Comparison of ENCODE assay signal across 8 mouse cellular contexts in genomic region chr11:19020371-19020824, GRCm38 (mm10). TPM values are rescaled to one million over a fixed set of nuclear protein-coding genes. Genes with fewer than 3 reads are reported as not detected.
DNase-seq lines count a peak whose midpoint lies in the region; ATAC-seq and TF ChIP-seq lines count a peak whose summit lies in the region.

No protein-coding gene starts in this region.

- H3K27me3 ChIP-seq in E14TG2a.4 (ENCODE audit: insufficient read depth, low read length): peaks cover 75% of the 10 kb centered on the region
- H3K27me3 ChIP-seq in forebrain, embryonic 14.5 days (replicated peaks; ENCODE audit: control insufficient read depth, insufficient read depth, low read length): peaks cover 31% of the 10 kb centered on the region
- H3K27me3 ChIP-seq in liver, postnatal 0 days (ENCODE audit: insufficient read depth, low read length): peaks cover 10% of the 10 kb centered on the region; the same call in 1 of the 2 replicates
- H3K27me3 ChIP-seq in neural tube, embryonic 14.5 days (ENCODE audit: control insufficient read depth, insufficient read depth, low read length): no peaks in the 10 kb centered on the region
- peaks cover 10% of the 10 kb centered on the region for H3K27me3 ChIP-seq in testis, adult 2 months (ENCODE audit: control insufficient read depth, insufficient read depth, low read length)

- H3K9ac ChIP-seq in forebrain, embryonic 14.5 days (ENCODE audit: low read length): peak overlapping the region; percentile 95
- peak overlapping the region; percentile 74 for H3K9ac ChIP-seq in liver, postnatal 0 days (replicated peaks)
- peak overlapping the region; percentile 99 for H3K9ac ChIP-seq in neural tube, embryonic 14.5 days (replicated peaks; ENCODE audit: low read depth, low read length)

- peak; percentile 25; the same call in 1 of the 2 replicates for TF ChIP-seq EP300 in liver, postnatal 0 days (IDR thresholded peaks at IDR 0.05; ENCODE audit: low read depth)

- peaks cover 41% of the 10 kb centered on the region for H3K4me1 ChIP-seq in E14TG2a.4 (replicated peaks; ENCODE audit: low read depth, low read length)
- H3K4me1 ChIP-seq in forebrain, embryonic 14.5 days (ENCODE audit: control insufficient read depth, insufficient read depth, low read length): peaks cover 4% of the 10 kb centered on the region
- peaks cover 13% of the 10 kb centered on the region; the same call in 1 of the 2 replicates for H3K4me1 ChIP-seq in liver, postnatal 0 days (ENCODE audit: insufficient read depth)
- H3K4me1 ChIP-seq in neural tube, embryonic 14.5 days (ENCODE audit: control insufficient read depth, insufficient read depth, low read length): peaks cover 9% of the 10 kb centered on the region
- H3K4me1 ChIP-seq in testis, adult 2 months (ENCODE audit: control insufficient read depth, insufficient read depth, low read length): peaks cover 26% of the 10 kb centered on the region

- H3K36me3 ChIP-seq in E14TG2a.4 (ENCODE audit: insufficient read depth, low read length): no peaks in the 10 kb centered on the region
- no peaks in the 10 kb centered on the region for H3K36me3 ChIP-seq in forebrain, embryonic 14.5 days (ENCODE audit: control insufficient read depth, insufficient read depth, low read length)
- H3K36me3 ChIP-seq in liver, postnatal 0 days (replicated peaks; ENCODE audit: insufficient read depth, low read length): no peaks in the 10 kb centered on the region
- H3K36me3 ChIP-seq in neural tube, embryonic 14.5 days (ENCODE audit: control insufficient read depth, insufficient read depth, low read length): 0 out of 2 replicates have a peak, but pooled peaks cover 2% of the 10 kb centered on the region
- H3K36me3 ChIP-seq in testis, adult 2 months (ENCODE audit: control insufficient read depth, insufficient read depth, low read length): no peaks in the 10 kb centered on the region

- H3K9me3 ChIP-seq in E14TG2a.4 (ENCODE audit: low read length): no peaks in the 10 kb centered on the region
- no peaks in the 10 kb centered on the region for H3K9me3 ChIP-seq in forebrain, embryonic 14.5 days (replicated peaks; ENCODE audit: control insufficient read depth, low read length)
- no peaks in the 10 kb centered on the region for H3K9me3 ChIP-seq in liver, postnatal 0 days (ENCODE audit: low read length)
- no peaks in the 10 kb centered on the region for H3K9me3 ChIP-seq in neural tube, embryonic 14.5 days (ENCODE audit: control insufficient read depth, low read length)

- peak; percentile 41; the same call in 1 of the 2 replicates for TF ChIP-seq POLR2A in testis, adult 2 months (IDR thresholded peaks at IDR 0.05; ENCODE audit: control insufficient read depth, low read depth, low read length)

- intact Hi-C loops in heart, postnatal 10 days (cut with DNase I): loop anchor here (5.0 to 10.0 kb wide), 5 partner anchors 1006 to 1738 kb away; partner anchors contain the start of gene Etaa1

- H3K4me2 ChIP-seq in forebrain, embryonic 14.5 days (ENCODE audit: low read length): peak overlapping the region; percentile 80
- peak overlapping the region; percentile 93 for H3K4me2 ChIP-seq in liver, postnatal 0 days (ENCODE audit: low read depth, low read length)
- H3K4me2 ChIP-seq in neural tube, embryonic 14.5 days (ENCODE audit: low read depth, low read length): peak overlapping the region; percentile 96

- peak overlapping the region; percentile 95 for H3K27ac ChIP-seq in forebrain, embryonic 14.5 days (ENCODE audit: low read depth, low read length)
- peak overlapping the region; percentile 90 for H3K27ac ChIP-seq in liver, postnatal 0 days (ENCODE audit: low read depth)
- peak overlapping the region; percentile 100 for H3K27ac ChIP-seq in neural tube, embryonic 14.5 days (ENCODE audit: low read depth, low read length)
- peak overlapping the region; percentile 92 for H3K27ac ChIP-seq in testis, adult 2 months (ENCODE audit: control insufficient read depth, insufficient read depth, low read depth, low read length)

- peak overlapping the region; percentile 75 for H3K4me3 ChIP-seq in E14TG2a.4 (replicated peaks; ENCODE audit: low read length)
- peak overlapping the region; percentile 58 for H3K4me3 ChIP-seq in forebrain, embryonic 14.5 days (ENCODE audit: low read depth, low read length)
- peak overlapping the region; percentile 69 for H3K4me3 ChIP-seq in liver, postnatal 0 days (ENCODE audit: low read depth, low read length)
- peak overlapping the region; percentile 75 for H3K4me3 ChIP-seq in neural tube, embryonic 14.5 days (ENCODE audit: low read depth, low read length)
- peak overlapping the region; percentile 84 for H3K4me3 ChIP-seq in testis, adult 2 months (ENCODE audit: control insufficient read depth, low read depth, low read length)

- ATAC-seq in forebrain, embryonic 14.5 days: peak; percentile 89
- ATAC-seq in liver, postnatal 0 days: peak; percentile 76
- ATAC-seq in neural tube, embryonic 14.5 days (ENCODE audit: low read depth): peak; percentile 89

- no peak for TF ChIP-seq CTCF in E14TG2a.4 (conservative IDR thresholded peaks at IDR 0.05; ENCODE audit: low read length)
- 0 out of 2 replicates have a peak, but pooled peaks have one; percentile 20 for TF ChIP-seq CTCF in liver, postnatal 0 days (IDR thresholded peaks at IDR 0.05; ENCODE audit: low read depth)
- TF ChIP-seq CTCF in testis, adult 2 months (IDR thresholded peaks at IDR 0.05; ENCODE audit: control insufficient read depth, insufficient read depth, insufficient replicate concordance, low read depth, low read length): no peak

- under 1% methylated on average over 25 of the region's 25 CpGs for WGBS in forebrain, embryonic 14.5 days
- 1% methylated on average over 25 of the region's 25 CpGs for WGBS in liver, postnatal 0 days (ENCODE audit: insufficient replicate concordance)
- WGBS in neural tube, embryonic 14.5 days: under 1% methylated on average over 25 of the region's 25 CpGs

- DNase-seq in c-Kit-positive CD71-positive TER-119-negative erythroid progenitor cells, embryonic 14.5 days (ENCODE audit: low read depth): peak; percentile 34
- DNase-seq in forebrain, embryonic 14.5 days (ENCODE audit: low spot score): peak; percentile 97
- DNase-seq in heart, postnatal 10 days: peak; percentile 96
- peak; percentile 87 for DNase-seq in layer of hippocampus, adult 11-12 months (ENCODE audit: low spot score)
- peak; percentile 87 for DNase-seq in liver, postnatal 0 days

RNA-seq across cellular contexts. Expression of gene Meis1, which starts 1.6 kb away (rescaled TPM):
- polyA plus RNA-seq in forebrain, embryonic 14.5 days (2014; fragmentation: Nextera tagmentation; extraction: Ambion mirVana): 19.2 and 20.1 TPM in 2 replicates
- 10 to 100 TPM; 26.9 to 44.1 TPM for total RNA-seq in heart, postnatal 10 days (2021)
- polyA plus RNA-seq in liver, postnatal 0 days (2015; fragmentation: Nextera tagmentation; extraction: Ambion mirVana): 6.7 TPM in 2 replicates
- polyA plus RNA-seq in neural tube, embryonic 14.5 days (2014; fragmentation: Nextera tagmentation; extraction: Ambion mirVana): 170 and 186 TPM in 2 replicates
- polyA plus RNA-seq in testis, adult 2 months (2012; rRNA removed): 1.9 and 2.0 TPM in 2 replicates

Comparison
In these comparisons a context has a peak if more than half of its experiments do, and no peak if none do; other contexts are left out.
1. Peak in every context shown above with its lines: DNase-seq, ATAC-seq, H3K4me3 ChIP-seq and H3K27ac ChIP-seq.
2. DNase-seq: peak in every context shown above with its lines; median percentile 97 in forebrain, embryonic 14.5 days; 96 in heart, postnatal 10 days; 87 in layer of hippocampus, adult 11-12 months; 87 in liver, postnatal 0 days; 34 in c-Kit-positive CD71-positive TER-119-negative erythroid progenitor cells, embryonic 14.5 days.